Mouse (Mus musculus) heart, embryonic 14.5 days (tissue): ENCODE data around the gene Mcrip2. TPM values are rescaled to one million over a fixed set of nuclear protein-coding genes. Genes with fewer than 3 reads are reported as not detected.

Experiments
- ATAC-seq: fragments of 200-750 bp; cut with Nextera tagmentation; 2 replicates; pipeline ENCODE4 v1.8.0; 2017; ENCODE audit warnings: low read depth, moderate TSS enrichment; ENCODE audit not compliant: insufficient number of reproducible peaks, insufficient read depth, low FRiP score
- H3K27ac ChIP-seq, 2 experiments: fragments of 200-500 bp in 1 of 2; fragments of 300-500 bp in 1 of 2; sonication (generic) in 1 of 2; replicated peaks in 1 of 2; 2 replicates each; pipeline ENCODE4 v1.5.1; 2012 to 2014; ENCODE audit warnings: low read depth in 2 of 2, low read length in 2 of 2, control low read depth in 1 of 2, mild to moderate bottlenecking in 1 of 2, mixed read lengths in 1 of 2; ENCODE audit not compliant: control insufficient read depth in 1 of 2, insufficient read depth in 1 of 2
- H3K27me3 ChIP-seq: fragments of 300-500 bp; sonication (generic); 2 replicates; pipeline ENCODE4 v1.6.1; 2014; ENCODE audit warnings: mild to moderate bottlenecking, low read length, control low read depth; ENCODE audit not compliant: control insufficient read depth, insufficient read depth
- H3K36me3 ChIP-seq: fragments of 300-500 bp; sonication (generic); 2 replicates; pipeline ENCODE4 v1.6.1; 2014; ENCODE audit warnings: mild to moderate bottlenecking, control low read depth, low read length, mixed read lengths; ENCODE audit not compliant: control insufficient read depth, insufficient read depth
- H3K4me1 ChIP-seq, 2 experiments: fragments of 200-500 bp in 1 of 2; fragments of 300-500 bp in 1 of 2; sonication (generic) in 1 of 2; 2 replicates each; pipeline ENCODE4 v1.6.1; 2012 to 2014; ENCODE audit warnings: low read length in 2 of 2, control low read depth in 1 of 2, mixed read lengths in 1 of 2; ENCODE audit not compliant: control insufficient read depth in 2 of 2, insufficient read depth in 2 of 2
- H3K4me2 ChIP-seq: fragments of 300-500 bp; sonication (generic); 2 replicates; pipeline ENCODE4 v1.6.1; 2014; ENCODE audit warnings: mild to moderate bottlenecking, low read length
- H3K4me3 ChIP-seq, 2 experiments: fragments of 200-500 bp in 1 of 2; fragments of 300-500 bp in 1 of 2; sonication (generic) in 1 of 2; 2 replicates each; pipeline ENCODE4 v1.5.1; 2012 to 2014; ENCODE audit warnings: low read length in 2 of 2, mild to moderate bottlenecking in 2 of 2, control low read depth in 1 of 2, low read depth in 1 of 2, moderate library complexity in 1 of 2; ENCODE audit not compliant: control insufficient read depth in 1 of 2, insufficient read depth in 1 of 2
- H3K9ac ChIP-seq: fragments of 300-500 bp; sonication (generic); 2 replicates; pipeline ENCODE4 v1.6.1; 2014; ENCODE audit warnings: mild to moderate bottlenecking, low read length
- H3K9me3 ChIP-seq: fragments of 300-500 bp; sonication (generic); 2 replicates; pipeline ENCODE4 v1.6.1; 2016; ENCODE audit warnings: low read length, control low read depth; ENCODE audit not compliant: control insufficient read depth
- WGBS: fragments of 180-500 bp; shearing (Covaris S2); extraction: QIAGEN DNeasy Blood & Tissue Kit; methylation state at CpG from one replicate; pipeline ENCODE4 v1.1.7; 2014; 5-methylcytosine and 5-hydroxymethylcytosine counted together
- polyA plus RNA-seq: library from polyadenylated mRNA; unstranded; fragments of >200 nt; fragmentation: Nextera tagmentation; extraction: Ambion mirVana; gene quantifications from 2 replicates; pipeline ENCODE4 v1.2.1, GENCODE M21; 2014

Mcrip2 gene
- polyA plus RNA-seq = 164 and 184 TPM in 2 replicates

GRCm38 (mm10) chr17:25868601-25869191, at the start of gene Mcrip2:
Gene Mcrip2, minus strand, starts transcription at chr17:25868764.
- Histone ChIP-seq H3K4me3 (peak within 1 kb of the TSS; percentile 84 to 92), H3K4me2 (peak within 1 kb of the TSS; percentile 86), H3K9ac (peak within 1 kb of the TSS; percentile 93), H3K27ac (peak within 1 kb of the TSS; percentile 73 to 97), H3K9me3 (no peaks in the 10 kb centered on the region), H3K4me1 (peaks cover 7 to 21% of the 10 kb centered on the region in 2 experiments), H3K27me3 (no peaks in the 10 kb centered on the region), H3K36me3 (peaks cover 23% of the 10 kb centered on the region)
- WGBS = 1% methylated on average over 24 of the region's 24 CpGs
- ATAC-seq = peak; percentile 79

- ATAC-seq = no peak
- Histone ChIP-seq H3K9me3 (no peaks in the 10 kb centered on the region), H3K4me3 (peak overlapping the region; percentile 78 to 95; a peak in 3 of 4 replicates), H3K27ac (no peak overlapping the region), H3K9ac (peak overlapping the region; percentile 93), H3K4me1 (peaks cover 8 to 38% of the 10 kb centered on the region in 2 experiments), H3K36me3 (0 out of 2 replicates have a peak, but pooled peaks cover 12% of the 10 kb centered on the region), H3K4me2 (peak overlapping the region; percentile 91), H3K27me3 (no peaks in the 10 kb centered on the region)
- WGBS = 73% methylated on average over 9 of the region's 9 CpGs
Observed at GRCm38 (mm10) chr17:25918037-25918750, 49.6 kb upstream of the Mcrip2 start.

GRCm38 (mm10) chr17:25916931-25917647, 48.5 kb upstream of the Mcrip2 start:
- no peak overlapping the region for H3K27ac ChIP-seq
- no peak overlapping the region for H3K4me3 ChIP-seq
- H3K4me2 ChIP-seq = no peak overlapping the region
- H3K9me3 ChIP-seq = no peaks in the 10 kb centered on the region
- WGBS = 78% methylated on average over 8 of the region's 8 CpGs
- H3K27me3 ChIP-seq = no peaks in the 10 kb centered on the region
- peaks cover 9 to 40% of the 10 kb centered on the region in 2 experiments for H3K4me1 ChIP-seq
- no peak overlapping the region; the same call in 1 of the 2 replicates for H3K9ac ChIP-seq
- H3K36me3 ChIP-seq = 0 out of 2 replicates have a peak, but pooled peaks cover 14% of the 10 kb centered on the region
- no peak for ATAC-seq

GRCm38 (mm10) chr17:25914295-25914694, 45.7 kb upstream of the Mcrip2 start:
- Histone ChIP-seq H3K9ac (no peak overlapping the region; the same call in 1 of the 2 replicates), H3K27ac (peak overlapping the region; percentile 21 to 46; a peak in 2 of 4 replicates), H3K4me2 (no peak overlapping the region; the same call in 1 of the 2 replicates), H3K9me3 (no peaks in the 10 kb centered on the region), H3K27me3 (no peaks in the 10 kb centered on the region), H3K4me3 (no peak overlapping the region), H3K4me1 (peaks cover 9 to 40% of the 10 kb centered on the region in 2 experiments), H3K36me3 (0 out of 2 replicates have a peak, but pooled peaks cover 15% of the 10 kb centered on the region)
- WGBS = 62% methylated on average over 4 of the region's 4 CpGs
- ATAC-seq = no peak

- H3K27ac ChIP-seq = peak overlapping the region; percentile 21 to 46; a peak in 2 of 4 replicates
- peaks cover 9 to 39% of the 10 kb centered on the region in 2 experiments for H3K4me1 ChIP-seq
- peak overlapping the region; percentile 51; the same call in 1 of the 2 replicates for H3K9ac ChIP-seq
- H3K27me3 ChIP-seq = no peaks in the 10 kb centered on the region
- ATAC-seq = no peak
- no peaks in the 10 kb centered on the region for H3K9me3 ChIP-seq
- 6% methylated on average over 1 of the region's 1 CpGs for WGBS
- H3K4me2 ChIP-seq = peak overlapping the region; percentile 36
- H3K4me3 ChIP-seq = no peak overlapping the region
- 0 out of 2 replicates have a peak, but pooled peaks cover 15% of the 10 kb centered on the region for H3K36me3 ChIP-seq
Observed at GRCm38 (mm10) chr17:25913877-25914275, 45.3 kb upstream of the Mcrip2 start.

- H3K9me3 ChIP-seq = no peaks in the 10 kb centered on the region
- peaks cover 8 to 33% of the 10 kb centered on the region in 2 experiments for H3K4me1 ChIP-seq
- no peak overlapping the region for H3K4me3 ChIP-seq
- WGBS = 63% methylated on average over 14 of the region's 14 CpGs
- ATAC-seq = no peak
- no peaks in the 10 kb centered on the region for H3K27me3 ChIP-seq
- 0 out of 2 replicates have a peak, but pooled peaks cover 15% of the 10 kb centered on the region for H3K36me3 ChIP-seq
- peak overlapping the region; percentile 4 to 10; a peak in 1 of 4 replicates for H3K27ac ChIP-seq
- peak overlapping the region; percentile 51; the same call in 1 of the 2 replicates for H3K9ac ChIP-seq
- peak overlapping the region; percentile 36 for H3K4me2 ChIP-seq
Observed at GRCm38 (mm10) chr17:25913186-25913876, 44.8 kb upstream of the Mcrip2 start.

GRCm38 (mm10) chr17:25911816-25912215, 43.3 kb upstream of the Mcrip2 start:
- Histone ChIP-seq H3K27ac (no peak overlapping the region), H3K4me3 (no peak overlapping the region), H3K4me1 (peaks cover 7 to 22% of the 10 kb centered on the region in 2 experiments), H3K27me3 (no peaks in the 10 kb centered on the region), H3K9me3 (no peaks in the 10 kb centered on the region), H3K9ac (no peak overlapping the region), H3K4me2 (no peak overlapping the region), H3K36me3 (0 out of 2 replicates have a peak, but pooled peaks cover 4% of the 10 kb centered on the region)
- ATAC-seq = no peak
- WGBS = 86% methylated on average over 4 of the region's 4 CpGs
